Mouse (Mus musculus): ENCODE measurements around the gene Gm45021. TPM values are rescaled to one million over a fixed set of nuclear protein-coding genes. Genes with fewer than 3 reads are reported as not detected.

Gm45021 gene
- polyA plus RNA-seq, 1 experiment from 2014 or later = not detected

DNA sequence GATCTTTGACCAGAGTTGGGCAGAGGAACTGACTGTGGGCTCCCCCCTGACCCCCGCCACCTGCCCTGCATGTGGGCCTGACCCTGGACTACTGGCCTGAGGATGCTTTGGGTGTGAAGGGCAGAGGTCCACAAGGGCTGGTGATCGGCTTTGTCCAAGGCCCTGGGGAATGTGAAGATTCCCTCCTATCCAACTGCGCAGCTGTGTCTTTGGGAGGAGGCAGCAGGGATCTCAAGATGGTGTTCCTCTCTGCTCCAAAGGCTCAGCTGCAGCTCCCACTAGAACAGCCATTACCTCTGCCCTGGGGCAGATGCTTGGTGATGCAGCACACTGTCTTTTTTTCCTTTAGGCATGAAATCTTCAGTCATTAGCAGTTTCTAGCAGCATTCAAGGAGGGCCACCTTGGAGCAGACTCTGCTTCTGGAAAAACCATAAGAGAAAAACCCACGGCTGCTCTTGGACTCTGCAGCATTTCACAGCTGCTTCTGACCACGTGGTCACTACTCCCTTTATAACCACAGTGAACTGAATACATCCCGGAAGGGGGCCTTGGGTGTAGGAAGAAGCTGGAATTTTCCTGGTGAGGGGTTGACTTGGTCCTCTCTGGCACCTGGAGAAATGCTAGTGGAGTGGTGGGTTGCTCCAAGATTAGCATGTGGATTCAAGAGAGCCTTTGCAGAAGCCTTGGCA lies 48.5 kb downstream of the Gm45021 start:
- 53% methylated on average over 6 of the region's 6 CpGs for WGBS (ENCODE audit: insufficient replicate concordance)
- no peaks in the 10 kb centered on the region for H3K36me3 ChIP-seq (replicated peaks)
- no peak for ATAC-seq (ENCODE audit: insufficient read depth)

DNA sequence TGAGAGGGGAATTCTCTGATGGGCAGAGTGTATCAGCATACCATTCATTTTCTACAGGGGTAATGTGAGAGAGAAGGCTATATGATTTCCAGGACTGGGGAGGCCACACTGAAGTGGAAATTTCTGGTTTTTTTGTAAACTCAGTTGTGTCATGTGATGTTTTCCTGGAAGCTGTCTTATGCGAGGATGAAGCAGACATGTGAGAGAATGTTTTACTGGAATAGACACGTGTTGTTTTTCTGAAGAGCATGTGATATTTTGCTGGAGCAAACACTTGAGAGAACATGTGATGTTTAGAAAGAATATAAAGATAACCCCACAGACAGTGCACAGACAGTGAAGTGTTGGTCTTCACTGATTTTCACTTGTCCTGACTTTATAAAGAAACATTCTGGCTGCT lies 49.1 kb downstream of the Gm45021 start:
- Histone ChIP-seq H3K27me3 (no peaks in the 10 kb centered on the region), H3K4me2 (no peak overlapping the region), H3K9ac (no peak overlapping the region), H3K4me3 (replicated peaks) (no peak overlapping the region), H3K27ac (replicated peaks) (no peak overlapping the region), H3K9me3 (replicated peaks) (no peaks in the 10 kb centered on the region), H3K4me1 (replicated peaks) (no peaks in the 10 kb centered on the region), H3K36me3 (replicated peaks) (no peaks in the 10 kb centered on the region)
- ATAC-seq (ENCODE audit: insufficient read depth) = no peak
- WGBS (ENCODE audit: insufficient replicate concordance) = 38% methylated on average over 2 of the region's 2 CpGs

More for the DNA sequence above, 48.5 kb downstream of the Gm45021 start:
- no peaks in the 10 kb centered on the region for H3K27me3 ChIP-seq
- H3K9ac ChIP-seq = no peak overlapping the region
- no peak overlapping the region for H3K4me3 ChIP-seq (replicated peaks)
- no peaks in the 10 kb centered on the region for H3K9me3 ChIP-seq (replicated peaks)
- H3K4me1 ChIP-seq (replicated peaks) = no peaks in the 10 kb centered on the region
- H3K4me2 ChIP-seq = no peak overlapping the region
- no peak overlapping the region for H3K27ac ChIP-seq (replicated peaks)

DNA sequence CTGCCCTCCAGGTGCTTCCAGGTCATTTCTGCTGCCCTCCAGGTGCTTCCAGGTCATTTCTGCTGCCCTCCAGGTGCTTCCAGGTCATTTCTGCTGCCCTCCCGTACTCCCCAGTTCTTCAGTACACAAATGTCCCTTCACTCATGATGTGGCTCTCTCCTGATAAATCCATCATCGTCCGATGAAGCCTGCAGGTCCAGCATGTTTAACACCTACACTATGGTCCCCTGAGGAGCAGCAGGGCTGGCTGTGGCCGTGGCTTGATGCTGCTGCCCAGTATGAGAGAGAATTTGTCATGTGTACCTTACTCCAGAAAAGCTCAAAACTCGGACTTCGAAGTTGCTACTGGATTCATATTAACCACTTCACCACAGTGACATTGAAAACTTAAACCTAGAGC lies 52.0 kb downstream of the Gm45021 start:
- no peak overlapping the region for H3K27ac ChIP-seq (replicated peaks)
- WGBS (ENCODE audit: insufficient replicate concordance) = 49% methylated on average over 6 of the region's 6 CpGs
- no peak for ATAC-seq (ENCODE audit: insufficient read depth)
- H3K27me3 ChIP-seq = no peaks in the 10 kb centered on the region
- no peaks in the 10 kb centered on the region for H3K9me3 ChIP-seq (replicated peaks)
- no peak overlapping the region for H3K4me3 ChIP-seq (replicated peaks)
- no peak overlapping the region for H3K9ac ChIP-seq
- H3K4me1 ChIP-seq (replicated peaks) = no peaks in the 10 kb centered on the region
- H3K4me2 ChIP-seq = no peak overlapping the region
- no peaks in the 10 kb centered on the region for H3K36me3 ChIP-seq (replicated peaks)

DNA sequence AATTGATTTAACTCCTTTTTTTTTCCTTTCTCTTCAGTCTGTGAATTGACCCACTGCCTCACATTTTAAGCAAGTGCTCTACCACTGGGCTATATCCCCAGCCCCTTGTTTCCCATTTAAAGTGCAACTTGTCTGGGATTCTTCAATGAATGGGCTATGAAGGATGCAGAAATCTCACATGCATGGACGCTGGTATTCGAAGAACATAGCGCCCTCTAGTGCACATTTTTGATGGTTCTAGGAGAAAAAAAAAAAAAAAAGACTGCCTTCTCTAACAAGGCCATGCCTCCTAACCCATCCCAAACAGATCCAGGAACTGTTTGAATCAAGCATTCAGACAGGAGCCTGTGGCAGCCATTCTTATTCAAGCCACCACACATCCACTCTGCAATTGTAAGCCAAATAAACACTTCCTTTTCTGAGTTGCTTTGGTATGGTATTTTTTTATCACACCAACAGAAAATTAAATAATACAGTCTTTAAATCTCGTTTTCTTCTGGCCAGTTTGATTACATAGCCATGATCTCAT lies 53.4 kb downstream of the Gm45021 start:
- Histone ChIP-seq H3K9me3 (replicated peaks) (no peaks in the 10 kb centered on the region), H3K4me2 (no peak overlapping the region), H3K4me1 (replicated peaks) (no peaks in the 10 kb centered on the region), H3K9ac (no peak overlapping the region), H3K4me3 (replicated peaks) (no peak overlapping the region), H3K36me3 (replicated peaks) (no peaks in the 10 kb centered on the region), H3K27ac (replicated peaks) (no peak overlapping the region), H3K27me3 (no peaks in the 10 kb centered on the region)
- ATAC-seq (ENCODE audit: insufficient read depth) = no peak
- 16% methylated on average over 4 of the region's 4 CpGs for WGBS (ENCODE audit: insufficient replicate concordance)

DNA sequence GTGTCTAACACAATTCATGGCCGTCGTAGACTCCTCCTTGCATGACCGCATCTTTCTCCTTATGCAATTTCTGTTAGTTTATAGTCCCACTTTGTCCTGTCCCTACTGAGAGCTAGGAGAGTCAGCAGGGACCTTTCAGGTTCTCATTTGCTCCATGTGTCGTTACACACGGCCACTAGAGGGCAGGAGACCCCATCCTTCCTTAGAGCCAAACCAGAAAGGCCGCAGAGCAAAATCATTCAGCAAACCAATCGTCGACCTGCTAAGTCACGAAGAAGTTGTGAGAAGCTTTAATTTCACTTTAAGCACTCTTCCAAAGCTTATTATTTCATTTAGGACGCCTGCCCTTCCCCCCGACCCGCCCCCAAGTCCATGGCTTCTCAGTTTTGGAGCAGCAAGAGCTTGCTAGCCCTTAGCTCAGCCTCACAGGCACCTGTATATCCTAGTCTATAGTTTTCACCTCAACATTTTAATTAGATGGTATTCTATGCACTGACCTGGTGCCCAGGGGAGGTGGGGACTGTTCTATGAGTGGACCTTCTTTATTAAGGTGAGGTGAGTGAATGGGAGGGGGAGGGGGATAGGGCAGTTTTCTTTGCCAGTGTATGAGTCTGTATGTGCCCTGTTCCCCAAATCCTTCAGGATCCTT lies 56.4 kb downstream of the Gm45021 start:
- no peak overlapping the region for H3K4me2 ChIP-seq
- H3K9ac ChIP-seq = no peak overlapping the region
- ATAC-seq (ENCODE audit: insufficient read depth) = no peak
- H3K4me3 ChIP-seq (replicated peaks) = no peak overlapping the region
- H3K36me3 ChIP-seq (replicated peaks) = no peaks in the 10 kb centered on the region
- H3K27me3 ChIP-seq = no peaks in the 10 kb centered on the region
- H3K27ac ChIP-seq (replicated peaks) = no peak overlapping the region
- no peaks in the 10 kb centered on the region for H3K4me1 ChIP-seq (replicated peaks)
- WGBS (ENCODE audit: insufficient replicate concordance) = 4% methylated on average over 12 of the region's 12 CpGs
- H3K9me3 ChIP-seq (replicated peaks) = no peaks in the 10 kb centered on the region

DNA sequence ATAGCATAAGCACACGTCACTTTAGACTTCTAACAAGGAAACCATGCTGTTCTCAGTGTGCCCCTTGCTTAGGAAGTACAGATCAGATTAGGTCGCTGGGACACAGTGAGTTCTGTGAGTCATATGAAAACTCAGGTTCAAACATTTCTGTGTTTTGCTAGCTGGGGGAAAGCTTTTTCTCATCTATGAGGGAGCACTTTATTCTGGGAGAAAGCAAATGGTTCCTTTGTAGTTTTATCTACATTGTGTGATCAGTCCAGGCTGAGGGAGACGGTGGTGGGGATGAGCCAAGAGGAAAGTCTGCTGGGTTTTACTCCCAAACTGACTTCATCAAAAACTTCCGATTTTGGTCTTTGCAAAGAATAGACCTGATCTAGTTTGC lies 56.9 kb downstream of the Gm45021 start:
- WGBS (ENCODE audit: insufficient replicate concordance) = 47% methylated on average over 4 of the region's 4 CpGs
- Histone ChIP-seq H3K36me3 (replicated peaks) (no peaks in the 10 kb centered on the region), H3K27me3 (no peaks in the 10 kb centered on the region), H3K4me3 (replicated peaks) (no peak overlapping the region), H3K9ac (no peak overlapping the region), H3K4me1 (replicated peaks) (no peaks in the 10 kb centered on the region), H3K27ac (replicated peaks) (no peak overlapping the region), H3K9me3 (replicated peaks) (no peaks in the 10 kb centered on the region), H3K4me2 (no peak overlapping the region)
- ATAC-seq (ENCODE audit: insufficient read depth) = no peak

DNA sequence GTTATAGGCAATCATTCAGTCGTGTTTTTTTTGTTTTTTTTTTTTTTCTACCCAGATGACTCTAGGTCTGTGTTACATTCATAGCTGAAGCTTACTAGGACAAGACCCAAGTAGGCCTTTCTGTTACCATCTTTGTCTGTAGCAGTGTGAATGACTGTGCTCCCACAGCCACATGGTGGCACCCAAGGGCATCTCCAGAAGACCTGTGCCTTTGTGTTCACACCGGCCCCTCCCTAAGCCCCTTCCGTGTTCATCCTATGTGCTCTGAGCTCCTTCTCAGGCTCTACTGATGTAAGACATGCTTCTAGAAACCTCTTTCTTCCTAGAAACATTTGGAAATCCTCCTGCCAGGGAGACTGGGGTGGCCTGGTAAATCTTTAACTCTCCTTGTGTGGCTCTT lies 57.6 kb downstream of the Gm45021 start, which contains the start of gene Gimap8:
Gene Gimap8 (plus strand): TSS at position 240 of the 400 bp plus-strand sequence.
- Histone ChIP-seq H3K27ac (replicated peaks) (no peak within 1 kb of the TSS), H3K27me3 (no peaks in the 10 kb centered on the region), H3K4me1 (replicated peaks) (no peaks in the 10 kb centered on the region), H3K36me3 (replicated peaks) (no peaks in the 10 kb centered on the region), H3K4me2 (no peak within 1 kb of the TSS; the same call in 1 of the 2 replicates), H3K4me3 (replicated peaks) (no peak within 1 kb of the TSS), H3K9me3 (replicated peaks) (no peaks in the 10 kb centered on the region), H3K9ac (no peak within 1 kb of the TSS)
- no peak for ATAC-seq (ENCODE audit: insufficient read depth)
- 13% methylated on average over 3 of the region's 3 CpGs for WGBS (ENCODE audit: insufficient replicate concordance)

DNA sequence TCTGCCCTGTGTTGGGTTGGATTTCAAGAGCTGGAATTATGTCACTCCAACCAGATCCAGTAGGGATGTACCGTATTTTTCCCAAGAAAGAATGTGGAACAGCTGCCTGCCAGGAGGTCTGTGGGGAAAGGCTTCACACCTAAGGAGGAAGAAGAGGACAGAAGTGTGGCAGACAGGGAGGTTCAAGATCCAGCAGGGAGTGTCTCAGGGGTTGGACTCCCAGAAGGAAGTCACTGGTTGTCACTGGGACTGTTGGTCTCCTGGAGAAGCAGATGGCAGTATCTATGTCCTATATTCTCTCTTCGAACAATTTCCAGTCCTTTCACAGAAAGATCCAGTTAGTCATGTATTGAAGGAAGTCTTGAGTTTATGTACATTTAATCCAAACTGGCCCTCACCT lies 58.2 kb downstream of the Gm45021 start:
- Histone ChIP-seq H3K4me1 (replicated peaks) (no peaks in the 10 kb centered on the region), H3K9ac (no peak overlapping the region), H3K27ac (replicated peaks) (no peak overlapping the region), H3K27me3 (no peaks in the 10 kb centered on the region), H3K4me3 (replicated peaks) (no peak overlapping the region), H3K9me3 (replicated peaks) (no peaks in the 10 kb centered on the region), H3K36me3 (replicated peaks) (no peaks in the 10 kb centered on the region), H3K4me2 (no peak overlapping the region)
- no peak for ATAC-seq (ENCODE audit: insufficient read depth)
- 47% methylated on average over 2 of the region's 2 CpGs for WGBS (ENCODE audit: insufficient replicate concordance)

DNA sequence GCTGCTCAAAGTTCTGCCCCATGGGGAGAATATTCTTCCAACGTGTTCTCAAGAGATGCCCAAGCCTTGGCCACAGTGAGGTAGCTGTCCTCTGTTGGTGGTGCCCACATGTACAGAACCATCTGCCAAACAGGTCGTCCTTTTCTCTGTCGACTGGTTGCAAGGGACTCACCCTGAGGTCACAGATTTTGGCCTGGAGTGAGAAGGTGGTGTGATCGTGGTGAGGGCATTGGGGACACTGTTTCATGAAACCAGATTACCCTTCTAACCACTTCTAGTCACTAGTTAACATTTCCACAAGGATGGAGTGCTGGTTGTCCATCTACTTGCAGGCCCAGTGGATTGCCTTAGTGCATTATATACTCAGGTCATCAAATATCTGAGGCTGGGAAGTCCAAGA lies 59.4 kb downstream of the Gm45021 start:
- Histone ChIP-seq H3K27me3 (no peaks in the 10 kb centered on the region), H3K9ac (no peak overlapping the region), H3K9me3 (replicated peaks) (no peaks in the 10 kb centered on the region), H3K4me2 (no peak overlapping the region), H3K4me3 (replicated peaks) (no peak overlapping the region), H3K27ac (replicated peaks) (no peak overlapping the region), H3K4me1 (replicated peaks) (no peaks in the 10 kb centered on the region), H3K36me3 (replicated peaks) (no peaks in the 10 kb centered on the region)
- ATAC-seq (ENCODE audit: insufficient read depth) = no peak
- WGBS (ENCODE audit: insufficient replicate concordance) = 62% methylated on average over 4 of the region's 4 CpGs

DNA sequence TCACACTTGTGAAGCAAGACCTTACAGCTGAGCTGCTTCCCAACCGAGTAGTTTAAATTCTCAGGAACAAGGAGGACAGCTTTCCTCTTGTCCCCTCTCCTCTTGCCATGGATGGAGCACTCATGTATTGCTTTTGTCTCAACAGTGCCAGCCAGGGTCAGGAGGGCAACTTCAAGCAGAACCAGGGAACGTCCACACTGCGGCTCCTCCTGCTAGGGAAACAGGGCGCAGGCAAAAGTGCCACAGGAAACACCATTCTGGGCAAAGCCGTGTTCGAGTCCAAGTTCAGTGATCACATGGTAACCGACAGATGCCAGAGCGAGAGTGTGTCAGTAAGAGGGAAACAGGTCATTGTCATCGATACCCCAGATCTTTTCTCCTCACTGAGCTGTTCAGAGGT lies 60.6 kb downstream of the Gm45021 start:
- Histone ChIP-seq H3K4me3 (replicated peaks) (no peak overlapping the region), H3K27me3 (no peaks in the 10 kb centered on the region), H3K4me2 (no peak overlapping the region), H3K27ac (replicated peaks) (no peak overlapping the region), H3K36me3 (replicated peaks) (no peaks in the 10 kb centered on the region), H3K9me3 (replicated peaks) (no peaks in the 10 kb centered on the region), H3K4me1 (replicated peaks) (no peaks in the 10 kb centered on the region), H3K9ac (no peak overlapping the region)
- no peak for ATAC-seq (ENCODE audit: insufficient read depth)
- WGBS (ENCODE audit: insufficient replicate concordance) = 73% methylated on average over 9 of the region's 9 CpGs

DNA sequence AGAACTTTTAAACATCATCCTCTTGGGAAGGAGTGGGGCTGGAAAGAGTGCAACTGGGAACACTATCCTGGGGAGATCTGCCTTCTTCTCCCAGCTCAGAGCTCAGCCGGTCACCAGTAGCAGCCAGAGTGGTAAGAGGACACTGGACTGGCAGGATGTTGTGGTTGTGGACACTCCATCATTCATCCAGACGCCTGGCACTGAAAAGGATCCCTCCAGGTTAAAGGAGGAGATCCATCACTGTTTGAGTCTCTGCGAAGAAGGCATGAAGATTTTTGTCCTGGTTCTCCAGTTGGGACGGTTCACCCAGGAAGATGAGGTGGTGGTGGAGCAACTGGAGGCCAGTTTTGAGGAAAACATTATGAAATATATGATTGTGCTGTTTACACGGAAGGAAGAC lies 69.3 kb downstream of the Gm45021 start:
- H3K4me2 ChIP-seq = no peak overlapping the region
- H3K27me3 ChIP-seq = no peaks in the 10 kb centered on the region
- no peak overlapping the region for H3K9ac ChIP-seq
- 55% methylated on average over 5 of the region's 5 CpGs for WGBS (ENCODE audit: insufficient replicate concordance)
- no peak overlapping the region for H3K27ac ChIP-seq (replicated peaks)
- H3K4me3 ChIP-seq (replicated peaks) = no peak overlapping the region
- H3K36me3 ChIP-seq (replicated peaks) = no peaks in the 10 kb centered on the region
- no peaks in the 10 kb centered on the region for H3K9me3 ChIP-seq (replicated peaks)
- H3K4me1 ChIP-seq (replicated peaks) = no peaks in the 10 kb centered on the region
- no peak for ATAC-seq (ENCODE audit: insufficient read depth)

All from liver, embryonic 15.5 days (tissue).